Mouse (Mus musculus) midbrain, embryonic 15.5 days (tissue): ENCODE data around the gene Fsip1. TPM values are rescaled to one million over a fixed set of nuclear protein-coding genes. Genes with fewer than 3 reads are reported as not detected.
A peak's percentile ranks its signal among the peaks of the same experiment; 100 is the strongest.

Source experiments
- ATAC-seq: fragments of 200-750 bp; cut with Nextera tagmentation; replicated peaks from 2 replicates; pipeline ENCODE4 v1.8.0; 2017; ENCODE audit warnings: moderate TSS enrichment
- H3K27ac ChIP-seq: fragments of 300-500 bp; sonication (generic); 2 replicates; pipeline ENCODE4 v1.5.1; 2015; ENCODE audit warnings: mild to moderate bottlenecking, inconsistent platforms
- H3K27me3 ChIP-seq: fragments of 300-500 bp; sonication (generic); replicated peaks from 2 replicates; pipeline ENCODE4 v1.6.1; 2015; ENCODE audit warnings: inconsistent platforms
- H3K36me3 ChIP-seq: fragments of 300-500 bp; sonication (generic); replicated peaks from 2 replicates; pipeline ENCODE4 v1.6.1; 2015; ENCODE audit warnings: inconsistent platforms
- H3K4me1 ChIP-seq: fragments of 300-500 bp; sonication (generic); 2 replicates; pipeline ENCODE4 v1.6.1; 2015; ENCODE audit warnings: inconsistent platforms
- H3K4me2 ChIP-seq: fragments of 300-500 bp; sonication (generic); 2 replicates; pipeline ENCODE4 v1.6.1; 2015; ENCODE audit warnings: inconsistent platforms, mild to moderate bottlenecking, moderate library complexity
- H3K4me3 ChIP-seq: fragments of 300-500 bp; sonication (generic); 2 replicates; pipeline ENCODE4 v1.5.1; 2015; ENCODE audit warnings: mild to moderate bottlenecking, inconsistent platforms
- H3K9ac ChIP-seq: fragments of 300-500 bp; sonication (generic); 2 replicates; pipeline ENCODE4 v1.6.1; 2015; ENCODE audit warnings: mild to moderate bottlenecking, inconsistent platforms
- H3K9me3 ChIP-seq: fragments of 300-500 bp; sonication (generic); 2 replicates; pipeline ENCODE4 v1.6.1; 2016; ENCODE audit warnings: inconsistent platforms
- WGBS: fragments of 180-500 bp; shearing (Covaris S2); methylation state at CpG from one replicate; pipeline ENCODE4 v1.1.7; 2015; ENCODE audit warnings: mixed read lengths; 5-methylcytosine and 5-hydroxymethylcytosine counted together
- polyA plus RNA-seq: library from polyadenylated mRNA; unstranded; fragments of >200 nt; fragmentation: Nextera tagmentation; extraction: Ambion mirVana; gene quantifications from 2 replicates; pipeline ENCODE4 v1.2.1, GENCODE M21; 2015

Gene Fsip1
- polyA plus RNA-seq, 1 experiment from 2014 or later: 3.0 TPM

- H3K36me3 ChIP-seq: no peaks in the 10 kb centered on the region
- no peak overlapping the region for H3K4me3 ChIP-seq
- H3K9me3 ChIP-seq: no peaks in the 10 kb centered on the region
- peaks cover 3% of the 10 kb centered on the region for H3K27me3 ChIP-seq
- H3K4me1 ChIP-seq: 0 out of 2 replicates have a peak, but pooled peaks cover 13% of the 10 kb centered on the region
- 78% methylated on average over 6 of the region's 6 CpGs for WGBS
- H3K9ac ChIP-seq: no peak overlapping the region
- H3K27ac ChIP-seq: no peak overlapping the region
- no peak for ATAC-seq
- H3K4me2 ChIP-seq: no peak overlapping the region
Observed at GRCm38 (mm10) chr2:118118045-118118444, 138.7 kb downstream of the Fsip1 start.

GRCm38 (mm10) chr2:118117401-118117800, 139.4 kb downstream of the Fsip1 start:
- ATAC-seq: no peak
- H3K9ac ChIP-seq: no peak overlapping the region
- H3K4me2 ChIP-seq: no peak overlapping the region
- no peak overlapping the region for H3K27ac ChIP-seq
- 78% methylated on average over 11 of the region's 11 CpGs for WGBS
- no peak overlapping the region for H3K4me3 ChIP-seq
- H3K36me3 ChIP-seq: no peaks in the 10 kb centered on the region
- no peaks in the 10 kb centered on the region for H3K9me3 ChIP-seq
- H3K27me3 ChIP-seq: peaks cover 6% of the 10 kb centered on the region
- H3K4me1 ChIP-seq: 0 out of 2 replicates have a peak, but pooled peaks cover 13% of the 10 kb centered on the region

- H3K27me3 ChIP-seq: peaks cover 6% of the 10 kb centered on the region
- 76% methylated on average over 3 of the region's 3 CpGs for WGBS
- no peak overlapping the region for H3K9ac ChIP-seq
- H3K4me2 ChIP-seq: no peak overlapping the region
- 0 out of 2 replicates have a peak, but pooled peaks cover 13% of the 10 kb centered on the region for H3K4me1 ChIP-seq
- no peak overlapping the region for H3K27ac ChIP-seq
- no peaks in the 10 kb centered on the region for H3K36me3 ChIP-seq
- no peaks in the 10 kb centered on the region for H3K9me3 ChIP-seq
- no peak for ATAC-seq
- no peak overlapping the region for H3K4me3 ChIP-seq
Observed at GRCm38 (mm10) chr2:118116754-118117290, 139.9 kb downstream of the Fsip1 start.

GRCm38 (mm10) chr2:118116180-118116579, 140.6 kb downstream of the Fsip1 start:
- H3K9ac ChIP-seq: no peak overlapping the region
- no peak overlapping the region for H3K4me2 ChIP-seq
- 0 out of 2 replicates have a peak, but pooled peaks cover 13% of the 10 kb centered on the region for H3K4me1 ChIP-seq
- H3K27me3 ChIP-seq: peaks cover 6% of the 10 kb centered on the region
- no peaks in the 10 kb centered on the region for H3K36me3 ChIP-seq
- 63% methylated on average over 2 of the region's 2 CpGs for WGBS
- H3K27ac ChIP-seq: no peak overlapping the region
- ATAC-seq: 0 out of 2 replicates have a peak, but pooled peaks have one; percentile 19
- no peaks in the 10 kb centered on the region for H3K9me3 ChIP-seq
- H3K4me3 ChIP-seq: no peak overlapping the region

DNA sequence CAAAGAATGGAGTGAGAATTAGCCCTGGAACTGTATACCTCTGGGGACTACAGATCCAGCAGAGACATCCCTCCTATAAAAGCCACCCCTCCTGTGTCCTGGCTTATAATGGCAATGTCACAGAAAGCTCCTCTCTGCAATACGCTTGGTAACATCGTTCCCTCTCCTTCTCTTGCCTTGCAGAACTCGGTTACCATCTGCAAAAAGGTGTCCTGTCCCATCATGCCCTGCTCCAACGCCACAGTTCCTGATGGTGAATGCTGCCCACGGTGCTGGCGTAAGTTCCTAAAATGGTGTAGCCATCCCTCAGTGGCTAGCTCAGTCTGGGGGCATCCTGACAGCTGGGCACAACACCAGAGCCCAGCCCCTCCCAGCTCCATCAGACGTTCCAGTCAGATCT, 141.1 kb downstream of the Fsip1 start:
- peaks cover 15% of the 10 kb centered on the region; the same call in 1 of the 2 replicates for H3K4me1 ChIP-seq
- H3K36me3 ChIP-seq: no peaks in the 10 kb centered on the region
- H3K4me2 ChIP-seq: no peak overlapping the region
- no peak overlapping the region for H3K27ac ChIP-seq
- H3K4me3 ChIP-seq: no peak overlapping the region
- no peak overlapping the region for H3K9ac ChIP-seq
- no peak for ATAC-seq
- WGBS: 78% methylated on average over 7 of the region's 7 CpGs
- H3K9me3 ChIP-seq: no peaks in the 10 kb centered on the region
- peaks cover 6% of the 10 kb centered on the region for H3K27me3 ChIP-seq

DNA sequence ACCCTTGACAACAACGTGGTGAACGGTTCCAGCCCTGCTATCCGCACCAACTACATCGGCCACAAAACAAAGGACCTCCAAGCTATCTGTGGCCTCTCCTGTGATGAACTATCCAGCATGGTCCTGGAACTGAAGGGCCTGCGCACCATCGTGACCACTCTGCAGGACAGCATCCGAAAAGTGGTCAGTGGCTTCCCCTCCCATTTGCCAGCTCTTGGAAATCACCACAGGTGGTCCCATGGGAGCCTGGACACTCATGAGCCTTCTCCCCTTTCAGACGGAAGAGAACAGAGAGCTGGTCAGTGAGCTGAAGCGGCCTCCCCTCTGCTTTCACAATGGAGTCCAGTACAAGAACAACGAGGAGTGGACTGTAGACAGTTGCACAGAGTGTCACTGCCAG, 142.1 kb downstream of the Fsip1 start:
- Histone ChIP-seq H3K27me3 (peaks cover 6% of the 10 kb centered on the region), H3K9me3 (no peaks in the 10 kb centered on the region), H3K4me2 (no peak overlapping the region), H3K36me3 (no peaks in the 10 kb centered on the region), H3K9ac (no peak overlapping the region), H3K4me3 (no peak overlapping the region), H3K27ac (no peak overlapping the region), H3K4me1 (peaks cover 21% of the 10 kb centered on the region; the same call in 1 of the 2 replicates)
- 63% methylated on average over 10 of the region's 10 CpGs for WGBS
- no peak for ATAC-seq

DNA sequence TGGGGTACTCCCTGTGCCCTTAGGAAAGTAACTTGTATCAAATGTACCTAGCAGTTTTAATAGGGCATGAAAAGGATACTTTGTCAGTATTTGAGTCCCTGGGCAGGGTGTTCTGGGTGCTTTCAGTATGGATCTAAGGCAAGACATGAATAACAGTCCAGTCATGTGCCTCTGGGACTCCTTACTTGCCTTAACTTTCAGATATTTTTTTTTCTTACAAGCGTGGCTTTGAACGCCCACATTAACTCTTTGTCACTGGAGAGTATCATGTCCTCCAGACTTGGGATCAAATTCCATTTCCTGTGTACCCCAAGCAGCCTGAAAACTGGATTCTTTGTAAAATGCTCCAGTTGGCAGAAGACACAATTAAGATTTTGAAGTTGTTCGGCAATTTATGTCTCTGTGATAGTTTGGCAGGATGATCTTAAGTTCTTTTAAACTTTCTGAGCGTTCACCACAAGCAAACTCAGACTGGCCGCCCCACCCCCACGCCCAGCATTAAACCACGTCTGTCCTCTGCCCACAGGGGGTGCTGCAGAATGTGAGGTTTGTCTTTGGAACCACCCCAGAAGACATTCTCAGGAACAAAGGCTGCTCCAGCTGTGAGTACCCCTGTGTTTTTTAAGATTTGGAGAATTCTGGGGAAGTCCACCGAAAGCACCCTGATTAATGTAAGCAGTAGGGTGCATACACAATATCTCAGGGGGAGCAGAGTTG, 142.8 kb downstream of the Fsip1 start:
- ATAC-seq: no peak

DNA sequence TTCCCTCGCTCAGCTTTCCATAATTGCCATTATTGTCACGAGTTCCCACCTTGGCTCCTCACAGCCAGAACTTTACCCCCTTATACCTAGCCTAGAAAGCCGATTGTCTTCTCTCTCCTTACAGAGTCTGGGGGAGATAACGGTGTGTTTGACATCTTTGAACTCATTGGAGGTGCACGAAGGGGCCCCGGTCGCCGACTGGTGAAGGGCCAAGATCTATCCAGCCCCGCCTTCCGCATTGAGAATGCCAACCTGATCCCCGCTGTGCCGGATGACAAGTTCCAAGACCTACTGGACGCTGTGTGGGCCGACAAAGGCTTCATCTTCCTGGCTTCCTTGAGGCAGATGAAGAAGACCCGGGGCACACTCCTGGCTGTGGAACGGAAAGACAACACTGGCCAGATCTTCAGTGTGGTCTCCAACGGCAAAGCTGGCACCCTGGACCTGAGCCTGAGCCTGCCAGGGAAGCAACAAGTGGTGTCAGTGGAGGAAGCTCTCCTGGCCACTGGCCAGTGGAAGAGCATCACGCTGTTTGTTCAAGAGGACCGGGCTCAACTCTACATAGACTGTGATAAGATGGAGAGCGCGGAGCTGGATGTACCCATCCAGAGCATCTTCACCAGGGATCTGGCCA, 143.8 kb downstream of the Fsip1 start:
- Histone ChIP-seq H3K4me1 (peaks cover 21% of the 10 kb centered on the region; the same call in 1 of the 2 replicates), H3K9ac (no peak overlapping the region), H3K4me2 (peak overlapping the region; percentile 94), H3K9me3 (no peaks in the 10 kb centered on the region), H3K36me3 (no peaks in the 10 kb centered on the region), H3K27me3 (peaks cover 6% of the 10 kb centered on the region), H3K4me3 (peak overlapping the region; percentile 5; the same call in 1 of the 2 replicates), H3K27ac (no peak overlapping the region)
- ATAC-seq: no peak
- WGBS: 57% methylated on average over 21 of the region's 21 CpGs

More for the DNA sequence above, 142.8 kb downstream of the Fsip1 start:
- no peak overlapping the region for H3K9ac ChIP-seq
- 41% methylated on average over 8 of the region's 8 CpGs for WGBS
- no peak overlapping the region for H3K27ac ChIP-seq
- H3K27me3 ChIP-seq: peaks cover 6% of the 10 kb centered on the region
- no peaks in the 10 kb centered on the region for H3K36me3 ChIP-seq
- H3K4me2 ChIP-seq: no peak overlapping the region; the same call in 1 of the 2 replicates
- H3K9me3 ChIP-seq: no peaks in the 10 kb centered on the region
- peaks cover 21% of the 10 kb centered on the region; the same call in 1 of the 2 replicates for H3K4me1 ChIP-seq
- H3K4me3 ChIP-seq: no peak overlapping the region

- H3K9ac ChIP-seq: no peak overlapping the region
- no peak for ATAC-seq
- H3K27ac ChIP-seq: no peak overlapping the region
- H3K36me3 ChIP-seq: no peaks in the 10 kb centered on the region
- 22% methylated on average over 5 of the region's 5 CpGs for WGBS
- peak overlapping the region; percentile 94 for H3K4me2 ChIP-seq
- H3K27me3 ChIP-seq: peaks cover 6% of the 10 kb centered on the region
- no peaks in the 10 kb centered on the region for H3K9me3 ChIP-seq
- peak overlapping the region; percentile 48 for H3K4me3 ChIP-seq
- H3K4me1 ChIP-seq: peaks cover 21% of the 10 kb centered on the region; the same call in 1 of the 2 replicates
Observed at GRCm38 (mm10) chr2:118112438-118112837, 144.3 kb downstream of the Fsip1 start.

DNA sequence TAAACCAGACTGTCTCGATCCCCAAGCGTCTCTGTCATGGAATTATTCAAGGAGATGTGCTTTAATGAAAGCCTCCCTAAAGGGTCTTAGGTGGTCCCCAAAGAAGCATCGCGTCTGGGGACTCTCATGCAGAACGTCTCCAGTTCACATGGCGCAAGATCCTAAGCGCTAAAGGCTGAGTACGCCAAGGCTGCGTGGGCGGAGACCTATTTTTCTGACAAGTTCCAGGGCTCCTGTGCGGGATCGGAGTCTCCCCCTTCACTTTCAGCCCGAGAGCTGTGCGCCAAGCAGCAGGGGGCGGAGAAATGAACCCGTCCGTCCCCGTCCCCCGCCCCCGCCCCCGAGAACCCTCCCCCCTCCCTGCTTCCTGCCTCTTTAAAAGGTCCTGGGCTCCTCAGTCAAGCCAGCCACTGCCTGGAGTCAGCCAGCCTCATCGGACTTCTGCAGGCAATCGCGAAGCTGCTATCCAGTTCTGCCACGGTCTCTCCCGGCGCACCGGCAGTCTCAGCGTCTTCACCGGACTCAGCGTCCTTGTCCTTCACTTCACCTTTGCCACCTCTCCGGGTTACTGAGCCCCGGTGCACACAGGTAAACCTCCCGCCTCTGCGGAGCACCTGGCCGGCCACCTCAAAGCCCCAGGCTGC, 145.2 kb downstream of the Fsip1 start, which contains the start of gene Thbs1:
Thbs1 (plus strand) TSS at position 389 of the 644 bp plus-strand sequence.
- Histone ChIP-seq H3K4me2 (peak within 1 kb of the TSS; percentile 94), H3K36me3 (no peaks in the 10 kb centered on the region), H3K27ac (no peak within 1 kb of the TSS), H3K27me3 (peaks cover 6% of the 10 kb centered on the region), H3K4me3 (peak within 1 kb of the TSS; percentile 48), H3K9ac (peak within 1 kb of the TSS; percentile 41), H3K9me3 (no peaks in the 10 kb centered on the region), H3K4me1 (peaks cover 21% of the 10 kb centered on the region; the same call in 1 of the 2 replicates)
- peak; percentile 76 for ATAC-seq
- WGBS: under 1% methylated on average over 36 of the region's 36 CpGs

DNA sequence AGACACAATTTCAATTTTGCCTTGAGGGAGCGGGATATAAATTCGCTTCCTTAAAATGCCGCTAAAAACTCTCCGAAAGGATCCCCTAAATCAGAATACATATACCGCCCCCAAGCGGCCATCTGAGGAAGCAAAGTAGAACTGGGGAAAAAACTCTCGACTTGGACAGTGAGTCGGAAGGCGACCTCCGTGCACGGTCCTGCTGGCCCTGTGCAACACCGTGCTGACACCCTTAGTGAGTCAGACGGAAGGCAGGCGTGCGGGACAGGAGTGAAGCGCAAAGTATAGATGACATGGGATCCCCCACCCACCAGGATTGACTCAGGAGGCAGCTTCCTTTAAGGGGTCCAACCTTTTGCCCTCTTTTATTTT, 145.7 kb downstream of the Fsip1 start:
- H3K4me1 ChIP-seq: peaks cover 19% of the 10 kb centered on the region; the same call in 1 of the 2 replicates
- peak overlapping the region; percentile 94 for H3K4me2 ChIP-seq
- H3K36me3 ChIP-seq: no peaks in the 10 kb centered on the region
- peak overlapping the region; percentile 41; the same call in 1 of the 2 replicates for H3K9ac ChIP-seq
- under 1% methylated on average over 16 of the region's 16 CpGs for WGBS
- H3K4me3 ChIP-seq: peak overlapping the region; percentile 48
- H3K27ac ChIP-seq: no peak overlapping the region
- peak; percentile 88 for ATAC-seq
- H3K27me3 ChIP-seq: peaks cover 6% of the 10 kb centered on the region
- H3K9me3 ChIP-seq: no peaks in the 10 kb centered on the region
